14 mouse cellular contexts compared by ENCODE assay signal in genomic region chr13:91680764-91681437, GRCm38 (mm10).
"Had no signal": no experiment of that assay in that cellular context is flagged by ENCODE, and none has a peak within 500 bp of the region (broad histone marks: within the 10 kb centered on the region; RNA-seq: fewer than 3 reads in every experiment).

No protein-coding gene starts in this region.

- H3K9me3 ChIP-seq: kidney, embryonic 15.5 days; limb, embryonic 10.5 days; liver, embryonic 12.5 days; lung, embryonic 15.5 days; midbrain, embryonic 13.5 days; neural tube, embryonic 15.5 days had no signal

- H3K9ac ChIP-seq: kidney, embryonic 15.5 days; liver, embryonic 12.5 days; lung, embryonic 15.5 days; midbrain, embryonic 13.5 days; neural tube, embryonic 15.5 days had no signal

- H3K4me3 ChIP-seq: kidney, embryonic 15.5 days; limb, embryonic 10.5 days; liver, embryonic 12.5 days; lung, embryonic 15.5 days; midbrain, embryonic 13.5 days; myocyte; neural tube, embryonic 15.5 days had no signal

- H3K27ac ChIP-seq: kidney, embryonic 15.5 days; limb, embryonic 10.5 days; liver, embryonic 12.5 days; lung, embryonic 15.5 days; macrophage; midbrain, embryonic 13.5 days; neural tube, embryonic 15.5 days had no signal

- H3K36me3 ChIP-seq: lung, embryonic 15.5 days had no signal

- ATAC-seq: liver, embryonic 12.5 days; midbrain, embryonic 13.5 days had no signal

- H3K27me3 ChIP-seq: kidney, embryonic 15.5 days; liver, embryonic 12.5 days; lung, embryonic 15.5 days; midbrain, embryonic 13.5 days; neural tube, embryonic 15.5 days had no signal

- DNase-seq: kidney, adult 18-20 months; kidney, postnatal 14 days; lung, postnatal 14 days; right cerebral cortex, postnatal 4 days; spleen, adult 18-20 months; thymus, postnatal 4 days had no signal

- H3K4me1 ChIP-seq: kidney, embryonic 15.5 days; limb, embryonic 10.5 days; liver, embryonic 12.5 days; lung, embryonic 15.5 days; midbrain, embryonic 13.5 days; neural tube, embryonic 15.5 days had no signal

- H3K4me2 ChIP-seq: kidney, embryonic 15.5 days; liver, embryonic 12.5 days; lung, embryonic 15.5 days; midbrain, embryonic 13.5 days; neural tube, embryonic 15.5 days had no signal
